Mouse (Mus musculus) cerebellum, adult 9-11 months (tissue): ENCODE results near the gene Ccni.
A peak's percentile ranks its signal among the peaks of the same experiment; 100 is the strongest.

ENCODE experiments used
- DNase-seq: peaks from one replicate; pipeline ENCODE4 v3.0.0; 2022

Ccni gene

GRCm38 (mm10) chr5:93198232-93198631 lies 8.1 kb downstream of the Ccni start:
- no peak for DNase-seq

GRCm38 (mm10) chr5:93190428-93190827 lies 15.9 kb downstream of the Ccni start:
- no peak for DNase-seq

GRCm38 (mm10) chr5:93189607-93190006 lies 16.7 kb downstream of the Ccni start:
- no peak for DNase-seq

- DNase-seq = no peak
Measured at GRCm38 (mm10) chr5:93184548-93184947, 21.7 kb downstream of the Ccni start.

- DNase-seq = no peak
Measured at GRCm38 (mm10) chr5:93183311-93183710, 23.0 kb downstream of the Ccni start.

GRCm38 (mm10) chr5:93180252-93180651 lies 26.0 kb downstream of the Ccni start:
- no peak for DNase-seq

- DNase-seq = no peak
Measured at GRCm38 (mm10) chr5:93178616-93179015, 27.7 kb downstream of the Ccni start.

- no peak for DNase-seq
Measured at GRCm38 (mm10) chr5:93174675-93175074, 31.6 kb downstream of the Ccni start.

GRCm38 (mm10) chr5:93172536-93172935 lies 33.8 kb downstream of the Ccni start:
- no peak for DNase-seq

GRCm38 (mm10) chr5:93171420-93171819 lies 34.9 kb downstream of the Ccni start:
- no peak for DNase-seq

- no peak for DNase-seq
Measured at GRCm38 (mm10) chr5:93168654-93169053, 37.6 kb downstream of the Ccni start.

- no peak for DNase-seq
Measured at GRCm38 (mm10) chr5:93167919-93168516, 38.3 kb downstream of the Ccni start.

- peak; percentile 50 for DNase-seq
Measured at GRCm38 (mm10) chr5:93163541-93163940, 42.8 kb downstream of the Ccni start.

- DNase-seq = no peak
Measured at GRCm38 (mm10) chr5:93154401-93154800, 51.9 kb downstream of the Ccni start.

GRCm38 (mm10) chr5:93152451-93152850 lies 53.8 kb downstream of the Ccni start:
- DNase-seq = no peak

- DNase-seq = no peak
Measured at GRCm38 (mm10) chr5:93151985-93152384, 54.3 kb downstream of the Ccni start.

- DNase-seq = no peak
Measured at GRCm38 (mm10) chr5:93149969-93150777, 56.1 kb downstream of the Ccni start.

GRCm38 (mm10) chr5:93145504-93145903 lies 60.8 kb downstream of the Ccni start:
- no peak for DNase-seq

- no peak for DNase-seq
Measured at GRCm38 (mm10) chr5:93144874-93145273, 61.4 kb downstream of the Ccni start.

- DNase-seq = no peak
Measured at GRCm38 (mm10) chr5:93143360-93144091, 62.8 kb downstream of the Ccni start.

- peak; percentile 63 for DNase-seq
Measured at GRCm38 (mm10) chr5:93140747-93141146, 65.5 kb downstream of the Ccni start.

- DNase-seq = no peak
Measured at GRCm38 (mm10) chr5:93139350-93139749, 66.9 kb downstream of the Ccni start.

- DNase-seq = peak; percentile 28
Measured at GRCm38 (mm10) chr5:93136956-93137586, 69.2 kb downstream of the Ccni start.
